Mouse (Mus musculus) ES-Bruce4 (cell line): ENCODE data around the gene Rufy4.

Experiments
- EP300 ChIP-seq: IDR thresholded peaks from 2 replicates; pipeline ENCODE4 v1.6.1; 2011; ENCODE audit warnings: low read depth, low read length; ENCODE audit not compliant: insufficient read depth
- POLR2A ChIP-seq: IDR thresholded peaks from one replicate; pipeline ENCODE4 v1.8.1; 2011; ENCODE audit warnings: low read length; ENCODE audit not compliant: insufficient read depth

GRCm38 (mm10) chr1:74085566-74085965 is 39.8 kb upstream of the Rufy4 start:
- TF ChIP-seq EP300 (no peak), POLR2A (no peak)
